Mouse (Mus musculus) heart, embryonic 14.5 days (tissue): Measurements from ENCODE around the gene Prl8a6. TPM values are rescaled to one million over a fixed set of nuclear protein-coding genes. Genes with fewer than 3 reads are reported as not detected.

Experiments used
- ATAC-seq: fragments of 200-750 bp; cut with Nextera tagmentation; 2 replicates; pipeline ENCODE4 v1.8.0; 2017; ENCODE audit warnings: low read depth, moderate TSS enrichment; ENCODE audit not compliant: insufficient number of reproducible peaks, insufficient read depth, low FRiP score
- H3K27ac ChIP-seq, 2 experiments: fragments of 200-500 bp in 1 of 2; fragments of 300-500 bp in 1 of 2; sonication (generic) in 1 of 2; replicated peaks in 1 of 2; 2 replicates each; pipeline ENCODE4 v1.5.1; 2012 to 2014; ENCODE audit warnings: low read depth in 2 of 2, low read length in 2 of 2, control low read depth in 1 of 2, mild to moderate bottlenecking in 1 of 2, mixed read lengths in 1 of 2; ENCODE audit not compliant: control insufficient read depth in 1 of 2, insufficient read depth in 1 of 2
- H3K27me3 ChIP-seq: fragments of 300-500 bp; sonication (generic); 2 replicates; pipeline ENCODE4 v1.6.1; 2014; ENCODE audit warnings: mild to moderate bottlenecking, low read length, control low read depth; ENCODE audit not compliant: control insufficient read depth, insufficient read depth
- H3K36me3 ChIP-seq: fragments of 300-500 bp; sonication (generic); 2 replicates; pipeline ENCODE4 v1.6.1; 2014; ENCODE audit warnings: mild to moderate bottlenecking, control low read depth, low read length, mixed read lengths; ENCODE audit not compliant: control insufficient read depth, insufficient read depth
- H3K4me1 ChIP-seq, 2 experiments: fragments of 200-500 bp in 1 of 2; fragments of 300-500 bp in 1 of 2; sonication (generic) in 1 of 2; 2 replicates each; pipeline ENCODE4 v1.6.1; 2012 to 2014; ENCODE audit warnings: low read length in 2 of 2, control low read depth in 1 of 2, mixed read lengths in 1 of 2; ENCODE audit not compliant: control insufficient read depth in 2 of 2, insufficient read depth in 2 of 2
- H3K4me2 ChIP-seq: fragments of 300-500 bp; sonication (generic); 2 replicates; pipeline ENCODE4 v1.6.1; 2014; ENCODE audit warnings: mild to moderate bottlenecking, low read length
- H3K4me3 ChIP-seq, 2 experiments: fragments of 200-500 bp in 1 of 2; fragments of 300-500 bp in 1 of 2; sonication (generic) in 1 of 2; 2 replicates each; pipeline ENCODE4 v1.5.1; 2012 to 2014; ENCODE audit warnings: low read length in 2 of 2, mild to moderate bottlenecking in 2 of 2, control low read depth in 1 of 2, low read depth in 1 of 2, moderate library complexity in 1 of 2; ENCODE audit not compliant: control insufficient read depth in 1 of 2, insufficient read depth in 1 of 2
- H3K9ac ChIP-seq: fragments of 300-500 bp; sonication (generic); 2 replicates; pipeline ENCODE4 v1.6.1; 2014; ENCODE audit warnings: mild to moderate bottlenecking, low read length
- H3K9me3 ChIP-seq: fragments of 300-500 bp; sonication (generic); 2 replicates; pipeline ENCODE4 v1.6.1; 2016; ENCODE audit warnings: low read length, control low read depth; ENCODE audit not compliant: control insufficient read depth
- WGBS: fragments of 180-500 bp; shearing (Covaris S2); extraction: QIAGEN DNeasy Blood & Tissue Kit; methylation state at CpG from one replicate; pipeline ENCODE4 v1.1.7; 2014; 5-methylcytosine and 5-hydroxymethylcytosine counted together
- polyA plus RNA-seq: library from polyadenylated mRNA; unstranded; fragments of >200 nt; fragmentation: Nextera tagmentation; extraction: Ambion mirVana; gene quantifications from 2 replicates; pipeline ENCODE4 v1.2.1, GENCODE M21; 2014

Prl8a6 gene
- polyA plus RNA-seq = not detected in 2 replicates

DNA sequence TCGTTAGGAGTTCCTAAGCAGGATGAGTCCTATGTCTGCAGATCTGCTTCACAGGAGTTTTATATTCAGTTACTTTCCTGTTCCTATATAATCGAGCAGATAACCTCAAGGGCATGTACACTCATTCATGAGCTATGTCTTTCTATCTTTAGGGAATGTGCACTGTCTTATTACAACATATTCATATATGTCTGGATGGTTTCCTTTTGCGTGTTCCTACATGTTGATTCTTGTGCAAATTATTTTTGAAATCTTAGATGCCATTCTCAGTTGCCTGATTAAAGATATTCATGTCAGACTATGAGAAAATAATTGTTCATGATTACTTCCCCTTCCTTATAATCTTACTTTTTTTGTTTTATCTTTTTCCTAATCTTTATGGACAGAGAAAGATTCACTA lies at the start of gene Prl8a6:
Gene Prl8a6, minus strand, starts transcription at position 101 of the 400 bp plus-strand sequence.
- no peak within 1 kb of the TSS for H3K9ac ChIP-seq
- H3K4me1 ChIP-seq = no peaks in the 10 kb centered on the region
- no peak within 1 kb of the TSS for H3K27ac ChIP-seq
- no peak within 1 kb of the TSS for H3K4me2 ChIP-seq
- H3K4me3 ChIP-seq = no peak within 1 kb of the TSS
- H3K9me3 ChIP-seq = no peaks in the 10 kb centered on the region
- no peaks in the 10 kb centered on the region for H3K27me3 ChIP-seq
- ATAC-seq = no peak
- 75% methylated on average over 3 of the region's 3 CpGs for WGBS
- no peaks in the 10 kb centered on the region for H3K36me3 ChIP-seq

DNA sequence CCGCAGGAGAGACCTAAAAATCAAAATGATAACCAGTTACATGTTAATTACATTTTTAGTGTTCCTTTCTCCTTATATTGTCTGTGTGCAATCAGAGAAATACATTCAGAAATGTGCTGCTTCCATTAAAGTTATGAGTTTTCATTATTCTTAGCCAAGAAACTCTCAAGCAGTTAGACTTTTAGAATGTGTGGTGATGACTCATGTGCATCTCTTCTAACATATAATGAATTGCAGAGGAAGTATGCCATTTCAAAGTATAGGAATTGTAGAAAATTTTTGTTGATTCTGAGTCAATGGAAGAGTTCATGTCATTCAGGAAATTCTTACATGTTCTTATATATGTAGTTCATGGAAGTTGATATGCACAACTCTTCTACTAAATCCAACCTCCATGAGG lies 5.3 kb downstream of the Prl8a6 start:
- no peaks in the 10 kb centered on the region for H3K36me3 ChIP-seq
- no peak overlapping the region for H3K4me3 ChIP-seq
- H3K9ac ChIP-seq = no peak overlapping the region
- H3K27ac ChIP-seq = no peak overlapping the region
- H3K9me3 ChIP-seq = no peaks in the 10 kb centered on the region
- ATAC-seq = no peak
- no peaks in the 10 kb centered on the region for H3K4me1 ChIP-seq
- H3K27me3 ChIP-seq = no peaks in the 10 kb centered on the region
- WGBS = 63% methylated on average over 1 of the region's 1 CpGs
- no peak overlapping the region for H3K4me2 ChIP-seq

DNA sequence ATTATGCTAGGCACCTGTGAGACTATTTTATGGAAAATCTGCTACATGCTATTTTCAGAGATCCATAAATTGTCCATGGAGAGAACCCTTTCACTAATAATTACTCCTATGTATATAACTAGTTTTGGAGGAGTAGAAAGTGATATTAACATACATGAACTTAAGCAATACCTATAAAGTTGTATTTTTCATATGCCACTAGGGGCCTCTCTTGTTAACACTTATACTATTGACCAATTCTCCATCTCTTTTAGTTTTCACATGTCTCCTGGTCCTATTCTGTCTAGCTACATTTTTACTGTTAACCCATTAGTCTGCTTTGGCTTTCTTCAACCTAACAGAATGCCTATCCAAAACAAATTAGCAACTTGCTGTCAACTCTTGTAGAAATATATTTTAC lies 24.8 kb downstream of the Prl8a6 start:
- H3K4me2 ChIP-seq = no peak overlapping the region
- no peak overlapping the region for H3K9ac ChIP-seq
- ATAC-seq = no peak
- H3K27me3 ChIP-seq = no peaks in the 10 kb centered on the region
- H3K9me3 ChIP-seq = no peaks in the 10 kb centered on the region
- no peaks in the 10 kb centered on the region for H3K36me3 ChIP-seq
- no peak overlapping the region for H3K27ac ChIP-seq
- H3K4me3 ChIP-seq = no peak overlapping the region
- H3K4me1 ChIP-seq = no peaks in the 10 kb centered on the region

DNA sequence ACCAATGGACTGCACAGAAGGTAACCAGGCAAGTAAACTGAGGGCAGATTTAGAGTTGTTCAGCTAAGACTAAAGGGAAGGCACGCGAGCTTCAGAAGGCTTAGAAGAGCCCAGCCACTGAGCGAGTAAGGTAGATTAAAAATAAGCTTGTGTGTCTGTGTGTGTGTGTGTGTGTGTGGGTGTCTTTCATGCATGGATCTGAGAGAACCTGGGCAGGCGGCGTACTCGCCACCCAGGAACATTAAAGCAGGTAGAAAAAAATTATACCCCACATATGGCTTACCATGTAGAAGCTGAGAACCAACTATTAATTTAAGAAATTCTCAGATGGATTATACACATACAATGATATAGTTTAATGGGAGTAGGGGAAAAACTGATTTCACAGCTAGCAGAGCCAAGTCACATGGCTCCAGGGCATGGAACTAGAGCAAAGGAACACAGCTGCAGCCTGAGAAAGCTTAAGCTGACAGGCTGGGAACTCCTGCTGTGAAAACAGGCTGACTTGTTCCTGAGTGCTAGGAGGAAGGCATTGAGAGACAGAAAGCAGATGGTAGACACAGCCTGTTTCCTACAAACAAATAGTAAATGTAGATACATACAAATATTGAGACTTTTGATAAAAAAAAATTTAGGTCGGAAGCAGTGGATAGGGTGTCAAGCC lies 39.3 kb downstream of the Prl8a6 start:
- H3K9ac ChIP-seq = no peak overlapping the region
- no peak overlapping the region for H3K27ac ChIP-seq
- no peaks in the 10 kb centered on the region for H3K36me3 ChIP-seq
- no peak overlapping the region for H3K4me3 ChIP-seq
- 82% methylated on average over 7 of the region's 7 CpGs for WGBS
- H3K4me1 ChIP-seq = no peaks in the 10 kb centered on the region
- no peaks in the 10 kb centered on the region for H3K9me3 ChIP-seq
- no peaks in the 10 kb centered on the region for H3K27me3 ChIP-seq
- ATAC-seq = no peak
- H3K4me2 ChIP-seq = no peak overlapping the region

DNA sequence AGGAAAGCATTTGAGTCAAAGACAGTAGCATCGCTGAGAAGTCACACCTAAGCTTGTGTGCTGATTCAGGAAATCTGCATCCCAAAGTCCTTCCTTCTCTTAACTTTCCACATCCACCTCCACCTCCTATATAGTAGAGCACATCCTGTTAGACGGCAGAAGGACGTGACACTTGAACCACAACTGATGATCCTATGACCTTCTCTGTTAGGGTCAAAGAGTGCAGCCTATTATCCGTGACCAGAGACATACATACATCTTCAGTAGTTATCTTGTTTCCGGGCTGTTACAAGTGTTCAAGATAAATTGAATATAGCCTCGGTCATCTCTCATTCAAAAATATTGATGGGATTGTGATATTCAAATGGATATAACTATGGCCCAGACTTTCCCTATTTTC lies 47.7 kb downstream of the Prl8a6 start, which contains the start of gene Prl2b1:
Gene Prl2b1, minus strand, starts transcription at position 101 of the 400 bp plus-strand sequence.
- 69% methylated on average over 6 of the region's 6 CpGs for WGBS
- Histone ChIP-seq H3K27me3 (no peaks in the 10 kb centered on the region), H3K4me1 (no peaks in the 10 kb centered on the region), H3K4me2 (no peak within 1 kb of the TSS), H3K9ac (no peak within 1 kb of the TSS), H3K27ac (no peak within 1 kb of the TSS), H3K36me3 (no peaks in the 10 kb centered on the region), H3K9me3 (no peaks in the 10 kb centered on the region), H3K4me3 (no peak within 1 kb of the TSS)
- no peak for ATAC-seq

Other genes starting within 250 kb of the Prl8a6 start
- not detected in 2 replicates for gene Prl3c1, start 242.0 kb downstream of the Prl8a6 start, polyA plus RNA-seq
- gene Prl3b1, start 196.8 kb downstream of the Prl8a6 start, polyA plus RNA-seq = not detected in 2 replicates
- not detected in 2 replicates for gene Prl3a1, start 179.3 kb downstream of the Prl8a6 start, polyA plus RNA-seq
- not detected in 2 replicates for gene Prl6a1, start 126.1 kb downstream of the Prl8a6 start, polyA plus RNA-seq
- gene Prl8a2, start 93.0 kb downstream of the Prl8a6 start, polyA plus RNA-seq = not detected in 2 replicates
- gene Prl2b1, start 47.8 kb downstream of the Prl8a6 start, polyA plus RNA-seq = not detected in 2 replicates
- gene Prl8a8, start 74.5 kb upstream of the Prl8a6 start, polyA plus RNA-seq = not detected in 2 replicates
- not detected in 2 replicates for gene Prl8a9, start 125.9 kb upstream of the Prl8a6 start, polyA plus RNA-seq
- not detected in 2 replicates for gene Prl8a1, start 143.5 kb upstream of the Prl8a6 start, polyA plus RNA-seq
- not detected in 2 replicates for gene Prl7b1, start 171.9 kb upstream of the Prl8a6 start, polyA plus RNA-seq
- not detected in 2 replicates for gene Prl7a1, start 203.8 kb upstream of the Prl8a6 start, polyA plus RNA-seq
- not detected in 2 replicates for gene Prl7a2, start 229.3 kb upstream of the Prl8a6 start, polyA plus RNA-seq